Mouse (Mus musculus) ES-Bruce4 (cell line): ENCODE results near the gene Hoxb6.

ENCODE experiments used
- CTCF ChIP-seq: IDR thresholded peaks from one replicate; pipeline ENCODE4 v1.8.1; 2011; ENCODE audit warnings: low read depth, low read length
- POLR2A ChIP-seq: IDR thresholded peaks from one replicate; pipeline ENCODE4 v1.8.1; 2011; ENCODE audit warnings: low read length; ENCODE audit not compliant: insufficient read depth

DNA sequence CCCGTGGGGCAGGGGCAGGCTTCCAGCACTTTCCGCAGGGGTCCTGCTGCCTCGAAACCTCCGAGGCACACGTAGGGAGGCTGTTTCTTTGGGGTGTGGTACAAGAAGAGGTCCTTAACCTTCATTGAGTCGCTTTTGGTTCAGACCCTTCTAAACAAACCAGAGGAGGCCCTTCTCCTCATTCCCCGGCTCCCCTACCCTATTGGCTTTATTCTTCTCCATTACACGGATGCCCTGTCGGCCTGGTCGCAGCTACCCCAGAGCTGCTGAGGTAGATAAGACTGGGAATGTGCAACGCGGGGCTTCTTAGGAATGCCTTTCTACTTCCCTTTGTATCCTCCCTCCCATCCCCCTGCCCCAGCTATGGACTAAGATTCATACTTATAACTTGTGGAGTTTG, 34.4 kb downstream of the Hoxb6 start:
- TF ChIP-seq POLR2A (no peak), CTCF (no peak)
